Mouse (Mus musculus) erythroblast, adult 5-6 weeks (primary cell): ENCODE data around the gene Pcbp3. TPM values are rescaled to one million over a fixed set of nuclear protein-coding genes. Genes with fewer than 3 reads are reported as not detected.
"Not testable (repeated sequence)": the region's sequence is repeated elsewhere in the genome, so short reads cannot be mapped to it uniquely, and the experiment has no call there.

Experiments used
- ATAC-seq: replicated peaks from 2 replicates; pipeline ENCODE4 v1.8.0; 2016; ENCODE audit warnings: moderate number of reproducible peaks, mild to moderate bottlenecking, moderate TSS enrichment, inconsistent platforms; ENCODE audit not compliant: poor library complexity, low FRiP score, severe bottlenecking
- total RNA-seq, 2 experiments: library from RNA; stranded (forward) in 1 of 2; stranded (reverse) in 1 of 2; fragments of 150-400 nt in 1 of 2; fragments of 200-764, 138-1000 nt in 1 of 2; gene quantifications; 2 replicates each; pipeline versions ENCODE4 v1.2.3 to v1.2.4; 2015 to 2017; ENCODE audit warnings: low replicate concordance in 2 of 2

The Pcbp3 gene
- total RNA-seq, 2 experiments from 2014 or later: 1.1 TPM; not detected in 1

- no peak for ATAC-seq
These were observed 208.0 kb downstream of the Pcbp3 start for GRCm38 (mm10) chr10:76753640-76754039.

- not testable (repeated sequence) for ATAC-seq
These were observed 217.4 kb downstream of the Pcbp3 start for GRCm38 (mm10) chr10:76744267-76744666.

- ATAC-seq: no peak
These were observed 224.9 kb downstream of the Pcbp3 start for GRCm38 (mm10) chr10:76736764-76737163.

GRCm38 (mm10) chr10:76734979-76735378 is 226.7 kb downstream of the Pcbp3 start:
- peak; percentile 48; the same call in 1 of the 2 replicates for ATAC-seq

- ATAC-seq: no peak
These were observed 228.0 kb downstream of the Pcbp3 start for GRCm38 (mm10) chr10:76733677-76734068.

GRCm38 (mm10) chr10:76732881-76733676 is 228.6 kb downstream of the Pcbp3 start:
- ATAC-seq: no peak

GRCm38 (mm10) chr10:76732391-76732790 is 229.3 kb downstream of the Pcbp3 start:
- no peak for ATAC-seq

GRCm38 (mm10) chr10:76731621-76732239 is 230.0 kb downstream of the Pcbp3 start:
- no peak for ATAC-seq

- no peak for ATAC-seq
These were observed 231.8 kb downstream of the Pcbp3 start for GRCm38 (mm10) chr10:76729631-76730620.

GRCm38 (mm10) chr10:76728369-76728768 is 233.3 kb downstream of the Pcbp3 start:
- ATAC-seq: no peak

GRCm38 (mm10) chr10:76727301-76727700 is 234.4 kb downstream of the Pcbp3 start:
- ATAC-seq: no peak

GRCm38 (mm10) chr10:76726866-76727265 is 234.8 kb downstream of the Pcbp3 start:
- no peak for ATAC-seq

- no peak for ATAC-seq
These were observed 235.9 kb downstream of the Pcbp3 start, which contains the start of gene Col6a1 for GRCm38 (mm10) chr10:76725682-76726285. Col6a1 (minus strand) TSS chr10:76726168.

GRCm38 (mm10) chr10:76725097-76725496 is 236.6 kb downstream of the Pcbp3 start:
- ATAC-seq: no peak

GRCm38 (mm10) chr10:76724231-76724736 is 237.4 kb downstream of the Pcbp3 start:
- ATAC-seq: no peak

GRCm38 (mm10) chr10:76722751-76723450 is 238.8 kb downstream of the Pcbp3 start:
- ATAC-seq: no peak

GRCm38 (mm10) chr10:76721746-76722145 is 239.9 kb downstream of the Pcbp3 start:
- ATAC-seq: no peak

GRCm38 (mm10) chr10:76721216-76721615 is 240.5 kb downstream of the Pcbp3 start:
- ATAC-seq: no peak

- ATAC-seq: no peak
These were observed 244.1 kb downstream of the Pcbp3 start for GRCm38 (mm10) chr10:76717631-76718030.
